Mouse (Mus musculus): ENCODE measurements around the gene Slc4a4. TPM values are rescaled to one million over a fixed set of nuclear protein-coding genes. Genes with fewer than 3 reads are reported as not detected.

The Slc4a4 gene
- polyA plus RNA-seq (2015; fragmentation: Nextera tagmentation; extraction: Ambion mirVana), result 5.7 and 8.3 TPM in 2 replicates

DNA sequence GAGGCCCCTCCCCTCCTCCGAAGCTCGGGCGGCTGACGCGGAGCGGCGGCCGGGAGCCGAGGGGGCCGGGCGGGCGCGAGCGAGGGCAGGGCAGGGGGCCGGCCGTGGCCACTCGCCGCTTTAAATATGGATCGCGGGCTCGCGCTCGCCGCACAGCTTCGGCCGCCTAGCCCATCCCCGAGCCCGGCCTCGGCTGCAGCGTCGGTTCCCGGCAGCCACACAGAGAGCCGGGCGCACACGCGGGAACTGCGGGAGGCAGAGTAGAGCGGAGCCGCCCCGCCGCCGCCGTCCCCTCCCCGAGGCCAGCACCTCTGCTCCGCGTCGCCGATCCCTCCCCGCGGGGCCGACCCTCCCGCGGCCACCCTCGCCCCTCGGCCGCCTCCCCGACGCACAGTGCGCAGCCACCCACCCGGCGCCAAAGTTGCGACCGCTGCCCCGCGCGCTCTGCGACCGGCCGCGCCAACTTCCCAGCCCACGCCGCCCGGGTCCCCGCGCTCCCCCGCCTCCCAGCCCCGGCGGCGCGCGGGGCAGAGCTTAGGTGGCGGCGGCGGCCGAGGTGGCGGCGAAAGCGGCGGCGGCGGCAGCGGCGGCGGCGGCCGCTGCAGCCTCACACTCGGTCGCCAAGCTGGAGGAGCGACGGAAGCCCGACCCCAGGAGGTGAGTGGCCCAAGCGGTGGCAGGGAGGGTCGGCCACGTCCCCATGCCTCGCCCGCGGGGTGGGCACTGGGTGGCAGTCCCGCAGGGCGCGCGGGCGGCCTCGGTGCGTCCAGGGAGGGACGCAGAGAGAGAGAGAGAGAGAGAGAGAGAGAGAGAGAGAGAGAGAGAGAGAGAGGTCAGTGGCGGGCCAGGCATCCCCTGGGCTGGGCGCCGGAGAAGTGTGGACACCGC is at the start of gene Slc4a4:
Gene Slc4a4, plus strand, starts transcription at position 151 of the 888 bp plus-strand sequence.
- Histone ChIP-seq H3K27ac (ENCODE audit: low read length) (no peak within 1 kb of the TSS), H3K27me3 (ENCODE audit: control insufficient read depth, insufficient read depth, low read depth, low read length) (peaks cover 4% of the 10 kb centered on the region)
- under 1% methylated on average over 94 of the region's 119 CpGs for WGBS

DNA sequence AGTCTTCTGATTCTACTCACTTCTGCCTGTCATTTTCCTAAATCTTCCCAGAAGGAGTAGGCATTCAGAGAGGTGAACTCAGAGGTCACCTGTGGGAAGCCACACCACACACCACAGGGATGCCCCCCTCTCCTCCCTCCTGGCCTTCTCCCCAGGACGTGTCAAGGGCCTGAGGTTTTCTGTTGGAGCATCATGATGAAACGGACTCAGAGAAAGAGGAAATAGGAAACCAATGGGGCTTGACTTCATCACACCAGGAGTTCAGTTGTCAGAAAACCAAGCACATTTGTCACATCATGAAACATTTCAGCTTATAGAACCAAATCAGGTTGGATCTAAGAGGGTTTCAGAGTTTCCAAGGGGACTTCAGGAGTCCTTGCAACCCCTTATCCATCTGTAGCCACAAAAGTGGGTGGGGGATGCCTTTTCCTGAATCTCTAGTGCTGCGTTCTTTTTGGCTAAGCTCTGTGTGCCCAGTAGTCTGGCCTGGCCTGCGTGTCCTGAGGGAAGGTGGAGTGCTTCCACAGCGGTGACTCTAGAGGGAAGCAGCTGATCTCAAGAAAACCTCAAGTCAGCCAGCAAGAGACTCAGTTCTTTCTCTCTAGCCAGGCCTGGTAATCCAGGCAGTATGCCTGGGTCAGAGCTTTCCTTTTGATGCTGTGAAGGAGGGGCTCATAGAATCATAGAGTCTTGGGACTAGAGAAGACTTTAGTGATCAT is 46.4 kb upstream of the Slc4a4 start:
- H3K27ac ChIP-seq (ENCODE audit: low read length), result no peak overlapping the region
- no peaks in the 10 kb centered on the region for H3K36me3 ChIP-seq (ENCODE audit: control insufficient read depth, insufficient read depth, low read length)
- no peaks in the 10 kb centered on the region for H3K9me3 ChIP-seq (replicated peaks; ENCODE audit: control insufficient read depth, low read length, poor library complexity, severe bottlenecking)
- no peak overlapping the region for H3K4me2 ChIP-seq (ENCODE audit: low read length)
- no peak for ATAC-seq
- no peaks in the 10 kb centered on the region for H3K4me1 ChIP-seq (ENCODE audit: control insufficient read depth, insufficient read depth, low read length)
- no peak overlapping the region for H3K9ac ChIP-seq (ENCODE audit: low read depth, low read length)
- no peak overlapping the region for H3K4me3 ChIP-seq (ENCODE audit: low read depth, low read length)
- WGBS, result 78% methylated on average over 5 of the region's 5 CpGs
- H3K27me3 ChIP-seq (ENCODE audit: control insufficient read depth, insufficient read depth, low read depth, low read length), result no peaks in the 10 kb centered on the region

More for the DNA sequence above, at the start of gene Slc4a4:
- Histone ChIP-seq H3K4me1 (ENCODE audit: control insufficient read depth, insufficient read depth, low read length) (peaks cover 9% of the 10 kb centered on the region), H3K9me3 (replicated peaks; ENCODE audit: control insufficient read depth, low read length, poor library complexity, severe bottlenecking) (no peaks in the 10 kb centered on the region), H3K4me3 (ENCODE audit: low read depth, low read length) (peak within 1 kb of the TSS; percentile 64), H3K9ac (ENCODE audit: low read depth, low read length) (peak within 1 kb of the TSS; percentile 75), H3K36me3 (ENCODE audit: control insufficient read depth, insufficient read depth, low read length) (no peaks in the 10 kb centered on the region), H3K4me2 (ENCODE audit: low read length) (peak within 1 kb of the TSS; percentile 98)
- peak; percentile 88 for ATAC-seq

DNA sequence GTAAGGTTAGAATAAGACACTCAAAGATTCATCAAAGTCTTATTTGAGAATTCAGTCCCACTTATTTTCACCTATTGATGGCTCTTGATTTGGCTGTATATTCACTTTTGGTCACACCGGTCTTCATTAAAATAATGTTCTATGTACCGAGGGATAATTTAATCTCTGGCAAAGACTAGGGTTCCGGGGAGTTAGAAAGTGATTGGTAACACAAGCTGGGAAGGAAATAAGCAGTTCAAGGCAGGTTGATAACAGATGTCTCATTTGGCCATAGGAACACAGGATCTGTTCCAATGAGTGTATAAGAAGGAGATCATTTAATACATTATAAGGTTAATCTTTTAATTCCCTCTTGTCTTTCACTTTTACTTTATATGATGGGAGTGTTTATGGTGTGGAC is 29.3 kb upstream of the Slc4a4 start:
- H3K9me3 ChIP-seq (replicated peaks; ENCODE audit: control insufficient read depth, low read length, poor library complexity, severe bottlenecking), result no peaks in the 10 kb centered on the region
- no peaks in the 10 kb centered on the region for H3K4me1 ChIP-seq (ENCODE audit: control insufficient read depth, insufficient read depth, low read length)
- WGBS, result 94% methylated on average over 3 of the region's 3 CpGs
- H3K4me2 ChIP-seq (ENCODE audit: low read length), result no peak overlapping the region
- no peaks in the 10 kb centered on the region for H3K36me3 ChIP-seq (ENCODE audit: control insufficient read depth, insufficient read depth, low read length)
- no peak overlapping the region for H3K9ac ChIP-seq (ENCODE audit: low read depth, low read length)
- no peak overlapping the region for H3K27ac ChIP-seq (ENCODE audit: low read length)
- no peak for ATAC-seq
- no peaks in the 10 kb centered on the region for H3K27me3 ChIP-seq (ENCODE audit: control insufficient read depth, insufficient read depth, low read depth, low read length)
- H3K4me3 ChIP-seq (ENCODE audit: low read depth, low read length), result no peak overlapping the region

DNA sequence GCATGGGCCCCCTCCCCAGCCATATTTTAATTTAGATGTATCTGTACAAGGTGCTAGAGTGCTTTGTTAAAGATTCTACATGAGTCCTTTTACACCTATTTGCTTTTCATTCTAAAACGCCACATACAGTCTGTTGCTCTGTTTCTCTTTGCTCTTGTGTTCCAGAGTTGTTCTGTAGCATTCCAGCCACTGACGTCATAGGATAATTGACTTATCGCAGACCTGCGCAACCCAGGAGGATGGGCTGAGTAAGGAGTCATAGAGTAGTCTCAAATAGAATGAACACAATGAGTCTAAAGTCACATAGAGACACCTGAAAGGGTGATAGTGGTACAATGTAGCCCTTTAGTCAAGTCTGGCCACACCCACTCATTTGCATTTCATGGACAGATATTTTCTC is 28.8 kb upstream of the Slc4a4 start:
- no peaks in the 10 kb centered on the region for H3K27me3 ChIP-seq (ENCODE audit: control insufficient read depth, insufficient read depth, low read depth, low read length)
- no peak overlapping the region for H3K9ac ChIP-seq (ENCODE audit: low read depth, low read length)
- no peak overlapping the region for H3K27ac ChIP-seq (ENCODE audit: low read length)
- no peak for ATAC-seq
- H3K4me1 ChIP-seq (ENCODE audit: control insufficient read depth, insufficient read depth, low read length), result no peaks in the 10 kb centered on the region
- H3K4me2 ChIP-seq (ENCODE audit: low read length), result no peak overlapping the region
- no peaks in the 10 kb centered on the region for H3K36me3 ChIP-seq (ENCODE audit: control insufficient read depth, insufficient read depth, low read length)
- H3K4me3 ChIP-seq (ENCODE audit: low read depth, low read length), result no peak overlapping the region
- no peaks in the 10 kb centered on the region for H3K9me3 ChIP-seq (replicated peaks; ENCODE audit: control insufficient read depth, low read length, poor library complexity, severe bottlenecking)
- 91% methylated on average over 4 of the region's 4 CpGs for WGBS

DNA sequence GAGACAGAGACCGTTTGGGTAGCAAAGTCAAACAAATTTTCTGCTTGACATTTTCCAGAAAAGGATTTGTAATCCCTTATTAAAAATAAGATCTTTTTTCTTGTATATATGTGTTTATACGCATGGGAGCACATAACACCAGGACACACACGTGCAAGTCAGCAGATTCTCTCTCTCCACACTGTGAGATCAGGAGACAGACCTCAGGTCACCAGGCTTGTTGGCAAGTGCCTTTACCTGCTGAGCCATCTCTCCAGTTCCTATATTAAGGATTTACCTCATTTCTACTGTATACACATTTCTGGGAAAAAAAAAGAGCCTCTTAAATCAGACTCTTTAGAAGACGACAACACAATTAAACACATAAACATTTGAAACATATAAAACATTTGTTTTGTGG is 28.4 kb upstream of the Slc4a4 start:
- H3K4me2 ChIP-seq (ENCODE audit: low read length), result no peak overlapping the region
- no peaks in the 10 kb centered on the region for H3K9me3 ChIP-seq (replicated peaks; ENCODE audit: control insufficient read depth, low read length, poor library complexity, severe bottlenecking)
- no peak for ATAC-seq
- no peak overlapping the region for H3K9ac ChIP-seq (ENCODE audit: low read depth, low read length)
- WGBS, result 77% methylated on average over 4 of the region's 4 CpGs
- H3K4me3 ChIP-seq (ENCODE audit: low read depth, low read length), result no peak overlapping the region
- no peak overlapping the region for H3K27ac ChIP-seq (ENCODE audit: low read length)
- no peaks in the 10 kb centered on the region for H3K27me3 ChIP-seq (ENCODE audit: control insufficient read depth, insufficient read depth, low read depth, low read length)
- no peaks in the 10 kb centered on the region for H3K4me1 ChIP-seq (ENCODE audit: control insufficient read depth, insufficient read depth, low read length)
- no peaks in the 10 kb centered on the region for H3K36me3 ChIP-seq (ENCODE audit: control insufficient read depth, insufficient read depth, low read length)

DNA sequence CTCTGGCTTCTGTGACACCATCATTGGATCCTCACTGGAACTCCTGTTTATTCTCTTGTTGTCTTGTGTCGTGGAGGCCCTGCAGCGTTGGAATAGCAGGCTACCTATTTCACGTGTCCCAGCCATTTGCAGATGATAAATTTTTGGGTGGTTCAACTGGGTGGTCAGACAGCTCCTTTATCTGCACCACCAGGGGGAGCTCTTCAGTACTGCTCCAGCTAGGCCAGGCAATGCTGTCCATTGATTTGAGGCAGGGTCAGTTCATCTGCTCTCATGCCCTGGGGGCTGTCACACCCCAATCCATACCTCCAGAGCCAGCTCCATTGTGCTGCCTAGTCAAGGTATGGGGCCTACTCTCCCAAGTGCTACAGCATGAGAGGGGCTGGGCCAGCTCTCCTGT is 24.5 kb upstream of the Slc4a4 start:
- no peaks in the 10 kb centered on the region for H3K27me3 ChIP-seq (ENCODE audit: control insufficient read depth, insufficient read depth, low read depth, low read length)
- no peak overlapping the region for H3K4me2 ChIP-seq (ENCODE audit: low read length)
- H3K9me3 ChIP-seq (replicated peaks; ENCODE audit: control insufficient read depth, low read length, poor library complexity, severe bottlenecking), result no peaks in the 10 kb centered on the region
- no peaks in the 10 kb centered on the region for H3K4me1 ChIP-seq (ENCODE audit: control insufficient read depth, insufficient read depth, low read length)
- no peak overlapping the region for H3K4me3 ChIP-seq (ENCODE audit: low read depth, low read length)
- H3K9ac ChIP-seq (ENCODE audit: low read depth, low read length), result no peak overlapping the region
- no peak for ATAC-seq
- 70% methylated on average over 3 of the region's 3 CpGs for WGBS
- no peaks in the 10 kb centered on the region for H3K36me3 ChIP-seq (ENCODE audit: control insufficient read depth, insufficient read depth, low read length)
- H3K27ac ChIP-seq (ENCODE audit: low read length), result no peak overlapping the region

DNA sequence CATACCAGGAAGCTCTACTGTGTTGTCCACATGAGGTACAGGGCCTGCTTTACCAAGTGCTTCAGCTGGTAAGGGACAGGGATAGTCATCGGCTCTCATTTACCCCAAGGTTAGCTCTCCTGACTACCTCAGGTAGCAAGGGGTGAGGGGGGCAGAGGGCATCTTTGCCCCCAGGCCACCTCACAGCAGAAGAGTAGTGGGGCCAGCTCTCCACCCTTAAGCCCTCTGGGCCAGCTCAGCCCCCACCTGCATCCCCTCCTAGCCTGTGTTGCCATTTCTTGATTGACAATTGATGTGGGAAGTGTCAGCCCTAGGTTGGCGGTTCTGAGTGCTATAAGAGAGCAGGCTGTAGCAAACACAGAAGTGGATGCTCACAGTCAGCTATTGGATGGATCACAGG is 23.8 kb upstream of the Slc4a4 start:
- Histone ChIP-seq H3K9me3 (replicated peaks; ENCODE audit: control insufficient read depth, low read length, poor library complexity, severe bottlenecking) (no peaks in the 10 kb centered on the region), H3K4me1 (ENCODE audit: control insufficient read depth, insufficient read depth, low read length) (no peaks in the 10 kb centered on the region), H3K27me3 (ENCODE audit: control insufficient read depth, insufficient read depth, low read depth, low read length) (no peaks in the 10 kb centered on the region), H3K36me3 (ENCODE audit: control insufficient read depth, insufficient read depth, low read length) (no peaks in the 10 kb centered on the region), H3K9ac (ENCODE audit: low read depth, low read length) (no peak overlapping the region), H3K27ac (ENCODE audit: low read length) (no peak overlapping the region), H3K4me2 (ENCODE audit: low read length) (no peak overlapping the region), H3K4me3 (ENCODE audit: low read depth, low read length) (no peak overlapping the region)
- no peak for ATAC-seq
- WGBS, result 90% methylated on average over 2 of the region's 2 CpGs

DNA sequence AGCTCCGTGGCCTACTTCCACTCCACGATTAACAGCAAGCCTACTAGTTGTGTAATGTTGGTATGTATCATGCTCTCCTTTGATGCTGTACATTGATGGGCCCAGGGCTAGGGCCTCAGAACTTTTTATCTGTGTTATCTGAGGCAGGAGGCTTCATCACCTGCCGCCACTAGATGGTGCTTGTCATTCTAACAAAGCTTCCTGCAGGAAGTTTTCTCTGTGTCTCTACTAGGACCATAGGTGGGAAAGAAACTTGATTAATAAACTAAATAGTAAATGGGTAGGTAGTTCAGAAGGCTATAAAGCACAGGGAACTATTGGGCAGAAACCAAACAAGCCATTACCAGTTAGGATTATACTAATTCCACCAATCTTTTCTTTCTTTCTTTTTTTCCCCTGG is 2.5 kb upstream of the Slc4a4 start:
- WGBS, result 11% methylated on average over 3 of the region's 3 CpGs

DNA sequence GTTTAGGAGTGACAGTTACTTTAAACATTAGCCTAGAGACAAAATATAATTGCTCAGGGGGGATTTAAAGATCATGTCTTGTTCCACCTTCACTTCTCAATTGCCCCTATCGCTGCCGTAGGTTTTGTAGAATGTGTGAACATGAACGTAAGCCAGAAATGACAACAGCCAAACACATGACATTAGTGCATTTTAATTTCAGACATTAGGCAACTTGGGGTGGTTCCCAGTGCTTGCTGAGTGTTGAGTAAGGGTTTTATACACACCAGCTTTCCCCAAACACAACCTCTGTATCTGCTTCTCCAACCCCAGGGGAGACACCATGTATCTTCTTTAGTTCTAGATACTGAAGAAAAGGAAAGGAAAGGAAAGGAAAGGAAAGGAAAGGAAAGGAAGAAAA is 1.1 kb upstream of the Slc4a4 start:
- Histone ChIP-seq H3K27ac (ENCODE audit: low read length) (no peak overlapping the region), H3K27me3 (ENCODE audit: control insufficient read depth, insufficient read depth, low read depth, low read length) (peaks cover 4% of the 10 kb centered on the region), H3K9me3 (replicated peaks; ENCODE audit: control insufficient read depth, low read length, poor library complexity, severe bottlenecking) (no peaks in the 10 kb centered on the region), H3K4me2 (ENCODE audit: low read length) (no peak overlapping the region), H3K4me1 (ENCODE audit: control insufficient read depth, insufficient read depth, low read length) (peaks cover 9% of the 10 kb centered on the region), H3K4me3 (ENCODE audit: low read depth, low read length) (no peak overlapping the region), H3K9ac (ENCODE audit: low read depth, low read length) (no peak overlapping the region), H3K36me3 (ENCODE audit: control insufficient read depth, insufficient read depth, low read length) (no peaks in the 10 kb centered on the region)
- WGBS, result 77% methylated on average over 3 of the region's 3 CpGs
- ATAC-seq, result no peak

More for the DNA sequence above, 2.5 kb upstream of the Slc4a4 start:
- H3K9ac ChIP-seq (ENCODE audit: low read depth, low read length), result no peak overlapping the region
- no peaks in the 10 kb centered on the region for H3K9me3 ChIP-seq (replicated peaks; ENCODE audit: control insufficient read depth, low read length, poor library complexity, severe bottlenecking)
- peaks cover 9% of the 10 kb centered on the region for H3K4me1 ChIP-seq (ENCODE audit: control insufficient read depth, insufficient read depth, low read length)
- peaks cover 4% of the 10 kb centered on the region for H3K27me3 ChIP-seq (ENCODE audit: control insufficient read depth, insufficient read depth, low read depth, low read length)
- no peaks in the 10 kb centered on the region for H3K36me3 ChIP-seq (ENCODE audit: control insufficient read depth, insufficient read depth, low read length)
- no peak overlapping the region for H3K4me3 ChIP-seq (ENCODE audit: low read depth, low read length)
- ATAC-seq, result no peak; the same call in 1 of the 2 replicates
- no peak overlapping the region for H3K27ac ChIP-seq (ENCODE audit: low read length)
- H3K4me2 ChIP-seq (ENCODE audit: low read length), result no peak overlapping the region
